Mouse (Mus musculus): ENCODE data around the gene Gm43064.

DNA sequence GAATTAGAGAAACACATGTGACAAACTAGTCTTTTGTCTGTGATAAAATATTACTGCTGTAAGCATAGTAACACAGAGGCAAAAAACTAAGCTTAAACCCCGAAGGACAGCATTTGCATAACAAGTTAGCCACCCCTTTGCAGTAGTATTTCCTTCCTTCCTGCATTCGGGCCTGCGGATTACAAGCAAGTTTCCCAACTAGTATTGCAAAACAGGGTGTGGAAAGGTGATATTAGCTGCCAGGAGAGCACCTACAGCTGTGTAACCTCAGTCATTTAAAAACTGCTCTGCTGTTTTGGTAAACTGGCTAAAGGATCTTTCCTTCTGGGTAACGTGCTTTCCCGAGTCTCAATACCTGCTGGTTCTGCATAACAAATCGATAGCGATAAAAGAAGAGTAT, 22.1 kb upstream of the Gm43064 start:
- TF ChIP-seq CTCF (IDR thresholded peaks at IDR 0.05; ENCODE audit: borderline replicate concordance, control insufficient read depth, extremely low read depth, insufficient read depth, low read length, poor library complexity) (no peak), POLR2A (IDR thresholded peaks at IDR 0.05; ENCODE audit: control insufficient read depth, extremely low read depth, insufficient read depth, low read length, poor library complexity) (no peak)
